Mouse (Mus musculus): ENCODE measurements around the gene Gucd1. TPM values are rescaled to one million over a fixed set of nuclear protein-coding genes. Genes with fewer than 3 reads are reported as not detected.

Gene Gucd1
- total RNA-seq (2023): 10 to 100 TPM; 52.9 to 55.2 TPM

DNA sequence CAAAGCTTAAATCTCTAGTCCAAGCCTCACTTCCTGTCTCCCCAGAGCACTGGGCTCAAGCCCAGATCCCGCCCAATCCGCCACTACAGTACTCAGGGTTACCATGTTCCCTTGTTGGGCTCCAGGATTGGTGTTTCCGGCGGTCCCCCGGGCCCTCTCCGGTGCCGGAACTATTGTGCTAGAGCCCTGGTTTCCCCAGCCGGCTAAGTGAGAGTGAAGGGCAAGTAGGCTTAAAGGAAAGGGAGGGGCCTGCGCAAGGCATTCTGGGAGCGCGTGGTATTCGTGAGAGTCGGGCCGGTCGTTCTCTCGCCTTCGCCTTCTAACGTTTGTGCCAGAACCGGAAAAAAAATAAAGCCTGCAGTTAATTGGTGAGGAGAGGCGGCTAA lies at the start of gene Gucd1:
Gene Gucd1, minus strand, starts transcription at position 215 of the 386 bp plus-strand sequence.

DNA sequence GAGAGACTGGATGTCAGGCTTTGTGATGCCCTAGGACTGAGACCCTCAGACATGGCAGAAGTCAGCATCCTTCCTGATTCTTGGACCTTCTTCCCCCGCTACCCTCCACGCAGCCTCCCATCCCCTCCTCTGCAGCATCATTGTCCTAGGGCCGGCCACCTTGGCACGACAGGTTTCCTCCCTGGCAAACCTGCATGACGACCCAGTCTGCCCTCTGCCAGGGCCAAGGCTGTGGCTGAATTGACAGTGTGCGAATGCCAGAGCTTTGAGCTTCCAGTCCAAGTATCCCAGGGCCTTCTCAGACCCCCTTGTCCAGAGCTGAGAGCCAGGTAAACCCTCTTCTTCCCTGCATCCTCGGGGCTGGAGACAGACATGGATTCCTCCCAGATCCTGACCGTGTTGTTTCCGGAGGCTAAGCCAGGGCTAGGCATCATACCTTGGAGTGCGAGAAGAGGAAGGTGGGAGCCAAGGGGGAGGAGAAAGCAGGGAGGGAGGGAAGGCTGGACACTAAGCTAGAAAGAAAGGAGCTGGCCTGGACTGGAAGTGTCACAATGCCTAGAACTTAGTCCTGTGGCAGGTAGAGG lies 43.4 kb upstream of the Gucd1 start, which contains the start of gene Ggt1:
Gene Ggt1, plus strand, starts transcription at position 534 of the 584 bp plus-strand sequence.

DNA sequence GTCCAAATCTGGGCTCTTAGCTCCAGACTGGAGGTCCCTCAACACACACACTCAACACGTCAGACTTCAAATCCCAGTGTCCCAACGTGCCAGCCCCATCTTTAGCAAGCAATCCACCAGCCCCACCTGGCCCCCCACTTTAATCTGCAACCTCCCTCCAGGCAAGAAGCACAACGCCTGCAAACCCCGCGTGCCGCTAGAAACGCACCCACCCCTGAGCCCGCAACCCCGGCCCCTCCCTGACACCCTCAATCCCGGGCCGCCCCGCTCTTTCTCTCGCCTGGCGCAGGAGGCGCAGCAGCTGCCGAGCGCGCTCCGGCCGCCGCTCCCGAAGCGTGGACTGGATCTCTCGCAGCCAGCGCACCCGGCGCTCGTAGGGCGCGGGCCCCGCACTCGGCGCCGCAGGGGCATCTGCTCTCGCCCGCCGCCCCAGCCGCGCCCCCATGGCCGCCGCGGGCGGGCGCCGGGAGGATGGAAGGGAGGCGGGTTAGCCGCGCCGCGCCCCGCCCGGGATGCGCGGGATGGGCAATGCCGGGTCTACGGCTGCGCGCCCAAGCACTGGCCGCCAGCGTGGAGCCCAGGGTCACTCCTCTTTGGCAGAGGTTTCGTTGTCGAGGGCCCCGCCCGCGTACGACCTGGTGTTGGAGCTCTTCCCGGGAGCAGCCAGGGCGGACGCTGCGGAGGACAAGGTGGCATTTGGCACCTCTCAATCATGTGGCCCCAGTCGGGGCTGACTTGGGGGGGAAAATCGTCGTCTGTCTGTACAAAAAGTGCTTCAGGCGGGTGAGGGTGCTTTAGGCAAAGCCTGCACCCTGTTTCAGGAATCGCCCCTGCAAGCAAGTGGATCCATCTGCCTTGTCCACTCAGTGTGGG lies 42.1 kb upstream of the Gucd1 start, which contains the start of gene Lrrc75b:
Gene Lrrc75b, minus strand, starts transcription at position 655 of the 873 bp plus-strand sequence.

DNA sequence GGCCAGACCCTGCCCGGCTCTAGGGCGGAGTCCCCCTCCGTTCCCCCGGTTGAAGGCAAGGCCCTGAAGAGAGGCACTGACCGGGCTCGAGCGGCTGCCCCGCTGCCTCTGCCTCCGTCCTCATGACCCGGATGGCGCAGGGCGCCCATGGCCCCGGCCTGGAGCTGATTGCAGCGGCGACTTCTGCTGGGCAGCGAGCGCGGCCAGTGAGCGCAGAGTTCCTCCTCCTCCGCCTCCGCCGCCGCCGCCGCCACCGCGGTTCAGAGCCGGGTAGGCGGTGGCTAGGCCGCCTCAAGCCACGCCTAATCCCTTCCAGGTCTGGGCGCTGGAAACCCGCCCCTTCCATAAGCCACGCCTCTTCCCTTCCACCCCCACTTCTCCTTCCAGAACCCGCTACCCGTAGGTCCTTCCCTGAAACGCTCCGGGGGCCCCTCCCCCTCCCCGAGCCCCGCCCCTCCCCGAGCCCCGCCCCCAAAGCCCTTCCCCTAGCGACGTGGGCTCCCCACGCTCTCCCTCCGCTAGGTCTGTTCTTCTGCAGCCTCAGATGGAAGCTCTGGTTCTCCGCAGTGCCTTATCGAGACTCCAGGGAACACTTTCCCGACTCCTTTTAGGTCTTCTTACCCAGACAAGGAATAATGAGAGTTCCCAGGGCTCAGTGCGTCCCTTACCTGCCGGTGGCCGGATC lies 557 bp downstream of the Gucd1 start, which contains the start of gene Snrpd3:
Gene Snrpd3, plus strand, starts transcription at position 479 of the 685 bp plus-strand sequence.

DNA sequence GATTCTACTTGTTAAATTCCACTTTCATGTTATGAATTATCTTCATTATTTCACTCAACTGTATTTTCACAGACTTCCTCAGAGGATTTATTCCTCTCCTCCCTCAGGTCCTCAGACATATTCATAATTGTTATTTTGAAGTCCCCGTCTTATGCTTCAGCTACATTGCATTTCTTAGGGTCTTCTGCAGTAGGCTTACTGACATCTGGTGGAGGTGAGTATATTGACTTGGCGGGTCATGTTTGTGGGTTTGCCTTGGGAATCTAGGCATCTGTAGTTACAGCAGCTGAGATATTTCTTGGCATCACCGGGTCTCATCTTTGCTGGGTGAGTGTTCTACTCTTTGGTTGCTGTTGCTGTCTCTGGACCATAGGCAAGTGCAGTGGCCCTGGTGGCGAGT lies 116.8 kb downstream of the Gucd1 start, which contains the start of gene Upb1:
Gene Upb1, plus strand, starts transcription at position 158 of the 400 bp plus-strand sequence.

DNA sequence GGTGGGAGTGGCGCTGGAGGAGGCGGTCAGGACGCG lies 201.1 kb downstream of the Gucd1 start, which contains the start of gene Adora2a:
Gene Adora2a, plus strand, starts transcription at position 6 of the 36 bp plus-strand sequence.

Other genes starting within 250 kb of the Gucd1 start
- 10 to 100 TPM; 17.3 to 18.8 TPM for gene Adora2a, start 201.1 kb downstream of the Gucd1 start, total RNA-seq (2023)
- 1 to 10 TPM in 1 of 2 experiments, under 1 TPM in 1; 0.71 to 6.4 TPM for gene Upb1, start 116.9 kb downstream of the Gucd1 start, total RNA-seq (2023)
- gene Snrpd3, start 421 bp downstream of the Gucd1 start, total RNA-seq (2023): 10 to 100 TPM; 50.3 to 54.4 TPM
- gene Lrrc75b, start 42.4 kb upstream of the Gucd1 start, total RNA-seq (2023): not detected
- gene Ggt1, start 43.6 kb upstream of the Gucd1 start, total RNA-seq (2023): under 1 TPM in 1 of 2 experiments, not detected in 1; 0.89 TPM
- 10 to 100 TPM in 1 of 2 experiments, 1 to 10 TPM in 1; 7.6 to 10.2 TPM for gene Ggt5, start 71.4 kb upstream of the Gucd1 start, total RNA-seq (2023)
- 1 to 10 TPM in 1 of 2 experiments, under 1 TPM in 1; 0.79 to 1.1 TPM for gene Susd2, start 126.0 kb upstream of the Gucd1 start, total RNA-seq (2023)
- 10 to 100 TPM; 74.5 to 83.3 TPM for gene Cabin1, start 246.4 kb upstream of the Gucd1 start, total RNA-seq (2023)

Data from monocyte, adult 59 days (primary cell).